30 mouse cellular contexts compared by ENCODE assay signal in genomic region chr11:48845244-48845815, GRCm38 (mm10). TPM values are rescaled to one million over a fixed set of nuclear protein-coding genes. Genes with fewer than 3 reads are reported as not detected.
DNase-seq lines count a peak whose midpoint lies in the region; ATAC-seq and TF ChIP-seq lines count a peak whose summit lies in the region.
"Had no signal": no experiment of that assay in that cellular context is flagged by ENCODE, and none has a peak within 500 bp of the region (broad histone marks: within the 10 kb centered on the region; RNA-seq: fewer than 3 reads in every experiment).

No protein-coding gene starts in this region.

- H3K27me3 ChIP-seq in stomach, embryonic 16.5 days (ENCODE audit: control insufficient read depth, insufficient read depth, low read length), result no peaks in the 10 kb centered on the region
- no peaks in the 10 kb centered on the region for H3K27me3 ChIP-seq in stomach, postnatal 0 days (ENCODE audit: control insufficient read depth, insufficient read depth, low read length)
- H3K27me3 ChIP-seq in forebrain, embryonic 13.5 days, result peaks cover 10% of the 10 kb centered on the region
- H3K27me3 ChIP-seq: intestine, embryonic 15.5 days had no signal

- peak overlapping the region; percentile 5; the same call in 1 of the 2 replicates for H3K9ac ChIP-seq in stomach, embryonic 16.5 days (ENCODE audit: low read length)
- H3K9ac ChIP-seq in stomach, postnatal 0 days (ENCODE audit: low read length), result no peak overlapping the region
- no peak overlapping the region for H3K9ac ChIP-seq in forebrain, embryonic 13.5 days
- H3K9ac ChIP-seq: embryonic facial prominence, embryonic 13.5 days; heart, embryonic 15.5 days; hindbrain, embryonic 12.5 days; intestine, embryonic 15.5 days; kidney, embryonic 15.5 days; liver, embryonic 13.5 days had no signal

- TF ChIP-seq CTCF in stomach, postnatal 0 days (IDR thresholded peaks at IDR 0.05; ENCODE audit: low read depth), result no peak

- no peak for ATAC-seq in stomach, embryonic 16.5 days (ENCODE audit: insufficient read depth, low FRiP score)
- no peak for ATAC-seq in stomach, postnatal 0 days (ENCODE audit: low FRiP score, low TSS enrichment)
- ATAC-seq in forebrain, embryonic 13.5 days, result no peak
- ATAC-seq: activated CD4-positive, CD25-positive, alpha-beta regulatory T cell, adult 4 months; CD4-positive, CD25-positive, alpha-beta regulatory T cell, adult 4 months; forebrain, embryonic 16.5 days; hindbrain, postnatal 0 days; intestine, embryonic 15.5 days; midbrain, embryonic 16.5 days had no signal

- no peak overlapping the region for H3K4me3 ChIP-seq in stomach, embryonic 16.5 days (replicated peaks; ENCODE audit: low read length)
- no peak overlapping the region for H3K4me3 ChIP-seq in stomach, postnatal 0 days (ENCODE audit: low read depth, low read length)
- no peak overlapping the region for H3K4me3 ChIP-seq in forebrain, embryonic 13.5 days
- H3K4me3 ChIP-seq: embryonic facial prominence, embryonic 13.5 days; forebrain, embryonic 10.5 days; heart, embryonic 15.5 days; hindbrain, embryonic 12.5 days; intestine, embryonic 15.5 days; kidney, embryonic 15.5 days; liver, embryonic 13.5 days had no signal

- TF ChIP-seq EP300 in stomach, postnatal 0 days (optimal IDR thresholded peaks at IDR 0.05), result no peak

- no peaks in the 10 kb centered on the region for H3K36me3 ChIP-seq in stomach, embryonic 16.5 days (ENCODE audit: control insufficient read depth, insufficient read depth, low read length)
- no peaks in the 10 kb centered on the region for H3K36me3 ChIP-seq in stomach, postnatal 0 days (ENCODE audit: control insufficient read depth, insufficient read depth, low read length)
- H3K36me3 ChIP-seq in forebrain, embryonic 13.5 days (ENCODE audit: poor library complexity, severe bottlenecking), result no peaks in the 10 kb centered on the region
- H3K36me3 ChIP-seq: embryonic facial prominence, embryonic 13.5 days; forebrain, embryonic 10.5 days; heart, embryonic 15.5 days; hindbrain, embryonic 12.5 days; intestine, embryonic 15.5 days; kidney, embryonic 15.5 days; liver, embryonic 13.5 days had no signal

- H3K27ac ChIP-seq in stomach, embryonic 16.5 days (ENCODE audit: low read length), result no peak overlapping the region
- no peak overlapping the region for H3K27ac ChIP-seq in stomach, postnatal 0 days (replicated peaks)
- H3K27ac ChIP-seq in forebrain, embryonic 13.5 days, result no peak overlapping the region
- H3K27ac ChIP-seq: embryonic facial prominence, embryonic 13.5 days; forebrain, embryonic 10.5 days; heart, embryonic 15.5 days; hindbrain, embryonic 12.5 days; hindbrain, postnatal 0 days; intestine, embryonic 15.5 days; kidney, embryonic 15.5 days; liver, embryonic 13.5 days had no signal

- 26% methylated on average over 13 of the region's 13 CpGs for WGBS in stomach, embryonic 16.5 days
- WGBS in stomach, postnatal 0 days, result 32% methylated on average over 13 of the region's 13 CpGs
- WGBS in forebrain, embryonic 13.5 days, result 42% methylated on average over 13 of the region's 13 CpGs

- H3K9me3 ChIP-seq in stomach, embryonic 16.5 days (replicated peaks; ENCODE audit: control insufficient read depth, low read length), result no peaks in the 10 kb centered on the region
- H3K9me3 ChIP-seq in stomach, postnatal 0 days (ENCODE audit: control insufficient read depth, low read length), result no peaks in the 10 kb centered on the region
- H3K9me3 ChIP-seq in forebrain, embryonic 13.5 days (replicated peaks), result no peaks in the 10 kb centered on the region
- H3K9me3 ChIP-seq: embryonic facial prominence, embryonic 13.5 days; forebrain, embryonic 10.5 days; heart, embryonic 15.5 days; hindbrain, embryonic 12.5 days; intestine, embryonic 15.5 days; kidney, embryonic 15.5 days; liver, embryonic 13.5 days had no signal

- no peak overlapping the region for H3K4me2 ChIP-seq in stomach, embryonic 16.5 days (ENCODE audit: low read depth, low read length)
- no peak overlapping the region for H3K4me2 ChIP-seq in stomach, postnatal 0 days (replicated peaks; ENCODE audit: low read depth)
- H3K4me2 ChIP-seq in forebrain, embryonic 13.5 days, result no peak overlapping the region
- H3K4me2 ChIP-seq: embryonic facial prominence, embryonic 13.5 days; heart, embryonic 15.5 days; hindbrain, embryonic 12.5 days; intestine, embryonic 15.5 days; kidney, embryonic 15.5 days; liver, embryonic 13.5 days had no signal

- H3K4me1 ChIP-seq in stomach, embryonic 16.5 days (ENCODE audit: control insufficient read depth, insufficient read depth, low read length), result no peaks in the 10 kb centered on the region
- no peaks in the 10 kb centered on the region for H3K4me1 ChIP-seq in stomach, postnatal 0 days (replicated peaks; ENCODE audit: control insufficient read depth, insufficient read depth)
- no peaks in the 10 kb centered on the region for H3K4me1 ChIP-seq in forebrain, embryonic 13.5 days
- H3K4me1 ChIP-seq: embryonic facial prominence, embryonic 13.5 days; forebrain, embryonic 10.5 days; hindbrain, embryonic 12.5 days; intestine, embryonic 15.5 days; liver, embryonic 13.5 days had no signal

- peak; percentile 40 for DNase-seq in gastrocnemius, postnatal 25 days
- no peak for DNase-seq in gastrocnemius, postnatal 4 days (ENCODE audit: low spot score in 2 of 2)
- DNase-seq in kidney, adult 9 months, result peak; percentile 42
- no peak for DNase-seq in kidney, postnatal 36 days
- DNase-seq in stomach, postnatal 0 days (ENCODE audit: low spot score), result no peak
- no peak for DNase-seq in left cerebral cortex, adult 9 months (ENCODE audit: low spot score in 2 of 2)
- DNase-seq: adrenal gland, adult 2 months; adrenal gland, postnatal 36 days; cerebellum, adult 18-20 months; cerebellum, postnatal 10 days; gastrocnemius, postnatal 14 days; layer of hippocampus, adult 9-11 months; liver, embryonic 13.5 days; lung, adult 18-20 months; lung, postnatal 14 days; spleen, adult 18-20 months; thymus, postnatal 14 days had no signal

RNA-seq across cellular contexts. Expression of gene Gm12184, which starts 18.9 kb away (rescaled TPM):
- 1 to 10 TPM in 1 of 2 experiments, under 1 TPM in 1; 0.67 to 3.2 TPM for total RNA-seq in gastrocnemius, postnatal 25 days (2021)
- 1 to 10 TPM; 1.9 to 4.9 TPM for total RNA-seq in gastrocnemius, postnatal 4 days (2021)
- polyA plus RNA-seq in stomach, embryonic 16.5 days (2015; fragmentation: Nextera tagmentation; extraction: Ambion mirVana), result 0.98 and 1.5 TPM in 2 replicates
- 5.0 and 7.3 TPM in 2 replicates for polyA plus RNA-seq in stomach, postnatal 0 days (2015; fragmentation: Nextera tagmentation; extraction: Ambion mirVana)
- polyA plus RNA-seq in forebrain, embryonic 13.5 days (2015; fragmentation: Nextera tagmentation; extraction: Ambion mirVana), result 4.2 and 5.2 TPM in 2 replicates

RNA-seq across cellular contexts. Expression of gene Trim7, which starts 19.4 kb away (rescaled TPM):
- 10 to 100 TPM; 57.3 to 57.9 TPM for total RNA-seq in gastrocnemius, postnatal 25 days (2021)
- 10 to 100 TPM; 46.3 to 63.6 TPM for total RNA-seq in gastrocnemius, postnatal 4 days (2021)
- 1.7 and 2.6 TPM in 2 replicates for polyA plus RNA-seq in stomach, embryonic 16.5 days (2015; fragmentation: Nextera tagmentation; extraction: Ambion mirVana)
- 3.0 and 3.4 TPM in 2 replicates for polyA plus RNA-seq in stomach, postnatal 0 days (2015; fragmentation: Nextera tagmentation; extraction: Ambion mirVana)
- polyA plus RNA-seq in forebrain, embryonic 13.5 days (2015; fragmentation: Nextera tagmentation; extraction: Ambion mirVana), result 0.71 and 0.80 TPM in 2 replicates

RNA-seq across cellular contexts. Expression of gene Irgm1, which starts 26.2 kb away (rescaled TPM):
- 10 to 100 TPM in 1 of 2 experiments, 1 to 10 TPM in 1; 9.0 to 11.1 TPM for total RNA-seq in gastrocnemius, postnatal 25 days (2021)
- total RNA-seq in gastrocnemius, postnatal 4 days (2021), result 1 to 10 TPM; 7.9 to 8.0 TPM
- polyA plus RNA-seq in stomach, embryonic 16.5 days (2015; fragmentation: Nextera tagmentation; extraction: Ambion mirVana), result 13.1 and 13.3 TPM in 2 replicates
- 12.8 and 14.4 TPM in 2 replicates for polyA plus RNA-seq in stomach, postnatal 0 days (2015; fragmentation: Nextera tagmentation; extraction: Ambion mirVana)
- polyA plus RNA-seq in forebrain, embryonic 13.5 days (2015; fragmentation: Nextera tagmentation; extraction: Ambion mirVana), result 1.6 and 1.9 TPM in 2 replicates

RNA-seq across cellular contexts. Expression of gene Trim41, which starts 28.2 kb away (rescaled TPM):
- 10 to 100 TPM; 15.5 to 19.3 TPM for total RNA-seq in gastrocnemius, postnatal 25 days (2021)
- total RNA-seq in gastrocnemius, postnatal 4 days (2021), result 10 to 100 TPM; 26.4 to 30.1 TPM
- 4.6 and 5.7 TPM in 2 replicates for polyA plus RNA-seq in stomach, embryonic 16.5 days (2015; fragmentation: Nextera tagmentation; extraction: Ambion mirVana)
- polyA plus RNA-seq in stomach, postnatal 0 days (2015; fragmentation: Nextera tagmentation; extraction: Ambion mirVana), result 3.6 and 4.0 TPM in 2 replicates
- polyA plus RNA-seq in forebrain, embryonic 13.5 days (2015; fragmentation: Nextera tagmentation; extraction: Ambion mirVana), result 6.0 and 7.4 TPM in 2 replicates

RNA-seq across cellular contexts. Expression of gene Rack1, which starts 45.2 kb away (rescaled TPM):
- 100 to 1,000 TPM; 321 to 324 TPM for total RNA-seq in gastrocnemius, postnatal 25 days (2021)
- 100 to 1,000 TPM; 692 to 818 TPM for total RNA-seq in gastrocnemius, postnatal 4 days (2021)
- 634 and 687 TPM in 2 replicates for polyA plus RNA-seq in stomach, embryonic 16.5 days (2015; fragmentation: Nextera tagmentation; extraction: Ambion mirVana)
- 524 and 529 TPM in 2 replicates for polyA plus RNA-seq in stomach, postnatal 0 days (2015; fragmentation: Nextera tagmentation; extraction: Ambion mirVana)
- polyA plus RNA-seq in forebrain, embryonic 13.5 days (2015; fragmentation: Nextera tagmentation; extraction: Ambion mirVana), result 585 and 587 TPM in 2 replicates

Comparison
In these comparisons a context has a peak if more than half of its experiments do, and no peak if none do; other contexts are left out.
1. DNase-seq: peak in gastrocnemius, postnatal 25 days (single experiment) and kidney, adult 9 months (single experiment); none in gastrocnemius, postnatal 4 days (0 of 2), kidney, postnatal 36 days (0 of 2), stomach, postnatal 0 days (single experiment) and left cerebral cortex, adult 9 months (0 of 2).